Mouse (Mus musculus): ENCODE results near the gene Casq1.
A peak's percentile ranks its signal among the peaks of the same experiment; 100 is the strongest.

The Casq1 gene

GRCm38 (mm10) chr1:172205741-172206087 lies 14.0 kb downstream of the Casq1 start:
- peak; percentile 50 to 51 for DNase-seq

DNA sequence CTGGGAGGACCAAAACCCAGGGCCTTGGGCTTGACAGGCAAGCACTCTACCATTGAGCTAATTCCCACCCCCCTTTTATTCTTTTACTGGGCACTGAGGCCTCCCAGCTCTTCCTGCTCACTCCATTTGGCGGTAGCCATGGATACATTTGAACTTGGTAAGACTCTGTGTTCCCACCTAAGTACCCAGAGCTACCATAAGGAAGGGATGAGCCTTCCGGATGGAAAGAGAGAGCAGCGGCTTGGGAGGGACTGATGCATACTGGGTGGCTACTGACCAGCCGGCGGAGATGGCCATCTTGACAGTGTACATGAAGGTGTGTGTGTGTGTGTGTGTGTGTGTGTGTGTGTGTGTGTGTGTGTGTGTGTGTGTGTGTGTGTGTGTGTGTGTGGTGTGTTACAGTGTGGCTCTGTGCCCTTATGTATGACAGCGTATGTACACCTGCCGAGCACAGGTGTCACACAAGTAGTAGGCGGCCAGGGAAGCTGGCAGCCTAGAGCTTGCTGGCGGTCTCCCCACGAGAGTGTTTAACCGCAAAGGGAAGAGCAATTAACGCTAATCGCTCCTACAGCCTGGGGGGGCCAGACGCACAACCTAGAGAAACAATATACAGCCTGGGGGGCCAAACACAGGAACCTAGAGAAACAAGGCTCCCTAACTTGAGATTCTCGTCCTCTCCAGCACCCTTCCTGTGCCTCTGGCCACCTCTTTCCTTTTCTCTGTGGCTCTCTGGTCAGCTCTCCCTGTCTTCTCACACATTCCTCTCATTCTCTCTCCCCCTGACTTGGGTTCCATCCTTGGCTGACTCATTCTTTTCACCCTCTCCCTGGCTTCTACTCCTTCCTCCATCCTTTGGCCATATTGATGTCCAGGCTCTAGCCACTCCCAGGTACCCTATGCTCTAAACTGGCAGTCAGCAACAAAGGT lies 14.6 kb downstream of the Casq1 start:
- DNase-seq: peak; percentile 78 to 81

- peak; percentile 54 to 62 for DNase-seq
Observed at GRCm38 (mm10) chr1:172204033-172204813, 15.4 kb downstream of the Casq1 start.

GRCm38 (mm10) chr1:172203566-172203965 lies 16.1 kb downstream of the Casq1 start:
- DNase-seq: peak; percentile 39 to 41

DNA sequence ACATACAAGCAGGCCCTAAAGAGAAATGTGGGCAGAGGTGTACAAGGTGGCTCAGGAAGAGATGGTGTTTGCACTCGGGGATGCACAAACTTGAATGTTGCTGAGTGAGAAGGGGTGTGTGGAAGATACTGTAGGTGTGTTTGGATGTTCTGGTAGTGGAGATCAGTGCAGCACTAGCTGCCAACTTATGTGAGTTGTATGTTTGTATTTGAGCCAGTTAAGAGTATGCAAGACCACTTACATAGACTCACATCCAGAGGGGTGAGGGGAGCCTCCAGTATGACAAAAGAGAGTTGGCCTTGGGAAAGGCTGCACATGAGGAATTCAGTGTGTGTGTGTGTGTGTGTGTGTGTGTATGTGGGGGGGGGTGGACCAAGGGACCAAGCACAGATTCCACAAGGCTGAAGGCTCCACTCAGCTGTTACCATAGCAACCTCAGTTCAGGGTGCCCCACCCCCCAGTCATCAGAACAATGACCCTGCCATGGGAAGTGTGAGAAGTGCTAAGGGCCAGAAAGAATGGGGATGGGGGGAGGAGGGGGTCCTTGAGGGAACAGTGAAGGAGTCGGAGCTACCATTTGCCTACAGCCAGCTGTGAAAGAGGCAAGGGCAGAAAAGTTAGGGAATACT lies 16.7 kb downstream of the Casq1 start:
- DNase-seq: peak; percentile 37 to 54

- peak; percentile 87 to 90 for DNase-seq
Observed at GRCm38 (mm10) chr1:172201967-172202880, 17.4 kb downstream of the Casq1 start.

GRCm38 (mm10) chr1:172200871-172201447 lies 18.7 kb downstream of the Casq1 start:
- DNase-seq: peak; percentile 67 to 81

DNA sequence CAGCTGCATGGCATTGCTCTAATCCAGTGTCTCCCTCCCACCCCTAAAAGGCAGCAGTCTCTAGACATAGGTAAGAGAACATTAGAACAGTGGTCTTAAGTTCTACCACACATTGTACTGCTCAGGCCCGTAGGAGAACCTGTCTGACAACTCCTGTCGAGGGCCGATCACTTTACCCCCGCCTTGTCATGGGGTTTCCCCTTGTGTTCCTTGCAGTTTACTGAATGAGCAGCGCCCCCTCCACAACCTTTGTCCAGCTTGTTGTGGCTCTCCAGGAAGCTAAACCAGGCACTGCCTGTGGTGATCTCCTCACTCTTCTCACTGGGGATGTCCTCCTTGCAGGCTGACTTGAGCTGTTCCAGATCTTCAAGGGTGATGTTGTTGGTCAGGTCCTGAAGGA lies 19.5 kb downstream of the Casq1 start:
- DNase-seq: peak in 1 of 2 experiments; percentile 35

DNA sequence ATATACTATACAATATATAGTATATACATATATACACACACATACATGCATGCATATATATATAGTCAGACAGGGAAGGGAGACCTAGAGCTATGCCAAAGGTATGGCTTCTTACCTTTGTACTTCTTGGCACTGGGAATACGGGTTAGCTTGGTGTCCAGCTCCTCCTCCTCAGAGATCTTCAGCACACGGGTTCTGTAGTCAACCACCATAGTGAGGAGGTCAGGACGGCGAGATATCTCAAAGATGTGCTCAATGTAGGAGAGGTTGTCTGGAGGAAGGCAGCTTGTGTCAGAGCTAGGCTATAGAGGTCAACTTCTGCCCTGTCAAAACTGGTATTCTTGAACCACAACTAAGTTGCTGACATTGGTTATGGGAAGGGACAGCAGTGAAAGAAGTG lies 20.7 kb downstream of the Casq1 start:
- peak in 1 of 2 experiments; percentile 13 for DNase-seq

DNA sequence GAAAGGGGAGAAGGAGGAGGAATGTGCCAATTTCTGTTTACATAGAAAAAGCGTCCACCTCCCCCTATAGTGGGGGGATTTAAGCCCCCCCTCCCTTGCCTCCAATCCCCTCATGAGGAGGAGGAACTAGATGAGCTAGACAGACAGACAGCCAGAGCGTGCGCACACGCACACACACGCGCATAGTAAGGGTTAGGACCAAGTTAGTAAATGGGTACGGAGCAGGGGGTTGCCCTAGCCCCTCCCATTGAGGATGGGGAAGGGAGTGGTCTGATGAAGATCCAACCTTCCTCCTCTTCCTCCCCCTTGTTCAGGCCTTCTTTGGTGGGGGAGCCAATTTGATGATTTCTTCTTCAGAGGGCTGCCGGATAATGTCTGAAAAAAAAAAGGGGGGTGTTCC lies 21.4 kb downstream of the Casq1 start:
- no peak for DNase-seq

DNA sequence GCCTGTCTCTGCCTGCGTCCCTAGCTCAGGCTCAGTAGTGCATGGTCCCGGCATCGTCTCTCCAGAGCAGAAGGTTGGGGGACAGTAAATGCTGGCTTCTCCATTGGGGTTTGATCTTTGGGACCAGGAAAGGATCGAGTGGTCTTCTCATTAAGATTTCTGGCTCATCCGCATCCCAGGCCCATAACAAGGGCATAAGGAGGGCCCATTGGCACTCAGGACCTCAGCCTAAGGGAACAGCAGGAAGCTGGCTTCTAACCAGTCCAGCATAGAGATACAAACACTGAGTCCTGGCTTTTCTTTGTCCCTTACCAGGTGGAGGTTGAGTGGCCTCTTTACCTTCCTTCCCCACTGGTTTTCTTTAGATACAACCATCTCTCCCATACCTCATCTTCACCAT lies 21.8 kb downstream of the Casq1 start:
- DNase-seq: peak; percentile 67 to 73

DNA sequence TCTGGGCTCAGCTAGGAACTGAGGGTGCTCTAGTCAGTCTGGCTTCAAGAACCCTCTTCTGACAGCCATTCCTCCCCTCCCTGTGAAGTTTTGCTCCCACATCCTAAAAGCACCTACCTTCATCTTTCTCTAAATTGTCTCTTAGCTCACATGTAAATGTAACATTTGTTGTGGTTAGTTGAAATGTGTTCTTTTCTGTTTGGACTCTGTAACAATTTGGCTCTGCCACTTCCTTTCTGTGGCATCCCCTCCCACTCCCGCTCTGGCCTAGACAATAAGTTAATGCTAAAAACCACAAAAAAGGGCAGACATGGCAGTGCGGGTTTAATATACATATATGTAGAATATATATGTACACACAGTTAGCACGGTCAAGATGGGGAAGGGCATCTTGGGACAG lies 22.5 kb downstream of the Casq1 start:
- DNase-seq: no peak

- no peak for DNase-seq
Observed at GRCm38 (mm10) chr1:172194435-172194834, 25.2 kb downstream of the Casq1 start.

DNA sequence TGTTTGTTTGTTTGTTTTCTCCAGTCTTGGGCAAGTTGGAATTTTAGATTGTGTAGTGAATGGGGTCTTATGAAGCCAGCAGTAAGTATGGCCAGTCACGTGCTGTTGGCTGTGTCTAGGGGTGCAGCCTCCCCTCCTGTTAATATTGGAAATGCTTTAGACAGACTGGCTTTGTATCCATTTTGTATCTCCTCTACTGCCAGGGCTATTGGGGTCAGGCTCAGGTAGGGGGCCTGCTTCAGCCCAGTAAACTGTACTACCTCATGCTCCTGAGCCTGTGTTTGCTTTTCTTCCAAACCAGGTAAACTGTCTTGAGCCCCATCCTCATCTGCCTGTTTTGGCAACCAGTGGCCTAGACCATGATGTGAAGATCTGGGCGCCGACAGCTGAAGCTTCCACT lies 27.5 kb downstream of the Casq1 start:
- DNase-seq: no peak

DNA sequence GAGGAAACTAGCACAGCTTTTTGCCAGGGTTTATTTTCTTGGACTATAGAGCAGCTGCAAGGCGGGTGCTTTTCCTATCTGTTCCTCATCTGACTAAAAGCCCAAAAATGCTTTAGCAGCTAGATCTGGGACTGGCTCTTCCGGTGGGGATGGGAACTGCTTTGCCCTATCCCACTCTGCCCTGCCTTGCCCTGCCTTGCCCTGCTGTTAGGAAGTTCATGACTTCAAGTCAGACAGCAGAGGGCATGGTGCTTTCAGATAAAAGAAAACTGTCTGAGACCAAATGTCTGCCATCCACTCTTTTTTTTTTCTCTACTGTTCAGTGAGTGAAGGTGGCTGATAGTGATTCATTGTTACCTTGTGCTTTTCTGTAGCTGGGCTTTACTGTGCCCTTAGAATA lies 28.1 kb downstream of the Casq1 start:
- DNase-seq: no peak

DNA sequence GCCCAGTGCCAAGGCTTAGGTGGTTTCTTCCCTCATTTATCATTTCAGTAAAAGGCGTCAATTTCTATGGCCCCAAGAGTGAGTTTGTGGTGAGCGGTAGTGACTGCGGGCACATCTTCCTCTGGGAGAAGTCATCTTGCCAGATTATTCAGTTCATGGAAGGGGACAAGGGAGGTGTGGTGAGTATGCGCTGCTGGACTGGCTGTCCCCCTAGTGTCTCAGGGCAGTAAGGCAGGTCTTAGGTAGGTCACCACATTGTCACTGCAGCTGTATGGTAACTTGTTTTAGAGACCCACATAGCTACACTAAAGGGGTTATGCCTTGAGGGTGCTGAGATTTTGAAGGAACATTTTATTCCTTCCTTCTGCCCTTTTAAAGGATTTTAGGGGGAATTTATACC lies 30.8 kb downstream of the Casq1 start:
- DNase-seq: peak in 1 of 2 experiments; percentile 56

DNA sequence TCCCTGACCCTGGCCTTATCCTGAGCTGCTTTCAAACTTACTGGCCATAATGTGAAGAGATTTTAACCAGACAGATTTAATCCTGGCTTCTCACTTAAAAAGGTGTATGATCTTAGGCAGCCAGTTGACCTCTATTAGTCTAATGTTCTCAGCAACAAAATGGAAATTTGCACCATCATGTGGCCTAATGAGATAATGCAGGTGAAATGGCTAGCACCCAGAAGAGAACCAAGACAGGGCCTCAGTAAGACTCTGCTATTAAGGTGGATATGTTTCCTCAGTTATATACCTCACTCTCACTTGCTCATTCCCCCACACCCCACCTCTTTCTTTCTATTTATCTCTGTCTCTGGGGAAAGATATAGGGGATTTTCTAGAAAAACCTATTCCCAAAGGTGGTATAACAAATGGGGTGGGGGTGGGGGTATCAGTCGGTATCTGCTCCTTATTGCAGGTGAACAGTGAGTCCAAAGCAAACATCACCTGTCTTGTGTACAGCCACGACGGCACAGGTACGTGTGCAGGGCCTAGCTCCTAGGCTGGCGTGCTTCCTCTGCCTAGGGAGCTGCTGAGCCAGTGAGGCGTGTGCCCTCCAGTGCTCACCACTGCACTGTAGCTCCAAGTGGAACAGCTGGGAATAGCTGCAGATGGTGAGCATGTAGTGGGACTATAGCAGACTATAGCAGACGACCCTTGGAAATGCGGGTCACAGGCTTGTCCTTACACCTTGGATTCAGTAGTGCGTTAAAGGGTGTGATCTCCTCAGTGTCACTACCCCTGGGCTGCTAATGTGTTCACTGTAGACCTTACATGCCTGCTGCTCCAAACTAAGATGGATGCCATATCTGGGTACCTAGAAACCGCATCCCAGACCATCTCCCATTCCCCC lies 33.0 kb downstream of the Casq1 start:
- DNase-seq: no peak

- no peak for DNase-seq
Observed at GRCm38 (mm10) chr1:172183915-172184314, 35.8 kb downstream of the Casq1 start.

- no peak for DNase-seq
Observed at GRCm38 (mm10) chr1:172183056-172183455, 36.6 kb downstream of the Casq1 start.

- DNase-seq: peak in 1 of 2 experiments; percentile 52
Observed at GRCm38 (mm10) chr1:172181777-172182176, 37.9 kb downstream of the Casq1 start.

- no peak for DNase-seq
Observed at GRCm38 (mm10) chr1:172180881-172181280, 38.8 kb downstream of the Casq1 start.

All from cerebellum, postnatal 25 days (tissue).